Mouse (Mus musculus) gastrocnemius, postnatal 25 days (tissue): ENCODE data around the gene Itga7. TPM values are rescaled to one million over a fixed set of nuclear protein-coding genes. Genes with fewer than 3 reads are reported as not detected.
"Not testable (repeated sequence)": the region's sequence is repeated elsewhere in the genome, so short reads cannot be mapped to it uniquely, and the experiment has no call there.

ENCODE experiments used
- DNase-seq: peaks from one replicate; pipeline ENCODE4 v3.0.0; 2022
- total RNA-seq, 2 experiments: library from RNA; stranded (reverse); gene quantifications; 1 replicate in 1 of 2; 2 replicates in 1 of 2; pipeline ENCODE4 v1.2.3; 2021

The Itga7 gene
- total RNA-seq, 2 experiments from 2014 or later: 63.5 to 67.3 TPM

DNA sequence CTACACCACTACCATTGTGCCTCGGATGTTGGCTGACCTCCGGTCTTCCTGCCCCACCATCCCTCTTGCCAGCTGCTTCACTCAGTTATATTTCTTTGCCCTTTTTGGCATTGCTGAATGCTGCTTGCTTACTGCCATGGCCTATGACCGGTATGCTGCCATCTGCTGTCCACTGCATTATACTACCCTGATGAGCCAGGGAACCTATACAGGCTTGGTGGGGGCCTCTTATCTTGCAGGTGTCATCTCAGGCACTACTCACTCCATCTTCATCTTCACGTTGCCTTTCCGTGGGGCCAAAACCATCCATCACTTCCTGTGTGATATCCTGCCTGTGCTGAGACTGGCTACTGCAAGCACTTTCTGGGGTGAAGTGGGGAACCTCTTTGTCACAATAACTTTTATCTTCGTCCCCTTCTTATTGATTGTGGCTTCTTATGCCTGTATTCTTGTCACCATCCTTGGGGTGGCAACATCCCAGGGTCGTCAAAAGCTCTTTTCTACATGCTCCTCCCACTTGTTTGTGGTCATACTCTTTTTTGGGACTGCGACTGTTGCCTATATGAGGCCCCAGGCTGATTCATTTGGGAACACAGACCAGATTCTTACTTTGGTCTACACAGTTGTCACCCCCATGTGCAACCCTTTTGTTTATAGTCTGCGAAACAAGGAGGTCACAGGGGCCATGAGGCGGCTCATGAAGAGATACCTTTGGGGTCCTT, 56.7 kb downstream of the Itga7 start:
- not testable (repeated sequence) for DNase-seq

GRCm38 (mm10) chr10:128990994-128991393, 57.4 kb downstream of the Itga7 start:
- no peak for DNase-seq

- no peak for DNase-seq
These were observed 62.2 kb downstream of the Itga7 start for GRCm38 (mm10) chr10:128995796-128996195.

- DNase-seq: no peak
These were observed 63.0 kb downstream of the Itga7 start for GRCm38 (mm10) chr10:128996523-128997040.

GRCm38 (mm10) chr10:129004032-129004920, 70.7 kb downstream of the Itga7 start:
- DNase-seq: no peak

Other genes starting within 250 kb of the Itga7 start
- gene Rab5b, start 237.6 kb upstream of the Itga7 start, total RNA-seq: 10 to 100 TPM; 78.9 to 80.0 TPM
- gene Pmel, start 229.6 kb upstream of the Itga7 start, total RNA-seq: under 1 TPM; 0.41 to 0.70 TPM
- 1 to 10 TPM; 3.8 to 5.3 TPM for gene Cdk2, start 228.8 kb upstream of the Itga7 start, total RNA-seq
- gene Dgka, start 189.0 kb upstream of the Itga7 start, total RNA-seq: 1 to 10 TPM; 8.0 to 8.3 TPM
- 1 to 10 TPM; 9.8 to 10.0 TPM for gene Pym1, start 185.9 kb upstream of the Itga7 start, total RNA-seq
- 1 to 10 TPM; 1.7 to 3.6 TPM for gene Mmp19, start 142.9 kb upstream of the Itga7 start, total RNA-seq
- 10 to 100 TPM; 20.7 to 21.5 TPM for gene Dnajc14, start 129.8 kb upstream of the Itga7 start, total RNA-seq
- gene Tmem198b, start 129.4 kb upstream of the Itga7 start, total RNA-seq: 1 to 10 TPM; 3.4 to 4.2 TPM
- gene Sarnp, start 116.5 kb upstream of the Itga7 start, total RNA-seq: 10 to 100 TPM; 26.5 to 28.4 TPM
- 1 to 10 TPM; 3.1 to 3.7 TPM for gene Ormdl2, start 112.2 kb upstream of the Itga7 start, total RNA-seq
- gene Gdf11, start 42.1 kb upstream of the Itga7 start, total RNA-seq: 1 to 10 TPM; 3.9 to 4.1 TPM
- gene Cd63, start 32.8 kb upstream of the Itga7 start, total RNA-seq: 100 to 1,000 TPM; 103 to 142 TPM
- 1 to 10 TPM; 4.3 to 4.7 TPM for gene Rdh5, start 10.9 kb upstream of the Itga7 start, total RNA-seq
- gene Bloc1s1, start 9.8 kb upstream of the Itga7 start, total RNA-seq: 100 to 1,000 TPM; 152 to 165 TPM
- under 1 TPM in 1 of 2 experiments, not detected in 1; 0.23 TPM for gene Mettl7b, start 27.2 kb downstream of the Itga7 start, total RNA-seq
- not detected for gene Olfr9, start 55.6 kb downstream of the Itga7 start, total RNA-seq
- not detected for gene Olfr763, start 77.0 kb downstream of the Itga7 start, total RNA-seq
- gene Olfr764-ps1, start 106.1 kb downstream of the Itga7 start, total RNA-seq: not detected
- not detected for gene Olfr765, start 116.2 kb downstream of the Itga7 start, total RNA-seq
- gene Olfr766-ps1, start 135.2 kb downstream of the Itga7 start, total RNA-seq: not detected
- gene Olfr767, start 149.1 kb downstream of the Itga7 start, total RNA-seq: not detected
- gene Olfr768, start 165.6 kb downstream of the Itga7 start, total RNA-seq: not detected
- gene Olfr769, start 184.0 kb downstream of the Itga7 start, total RNA-seq: not detected
- not detected for gene Olfr770, start 205.2 kb downstream of the Itga7 start, total RNA-seq
- gene Olfr771, start 230.9 kb downstream of the Itga7 start, total RNA-seq: not detected
- gene Olfr772, start 244.1 kb downstream of the Itga7 start, total RNA-seq: not detected